Mouse (Mus musculus): ENCODE data around the gene Mansc4. TPM values are rescaled to one million over a fixed set of nuclear protein-coding genes. Genes with fewer than 3 reads are reported as not detected.

Mansc4 gene
- polyA plus RNA-seq, 2 experiments from 2014 or later, result 1.1 TPM; not detected in 1

Other genes with a start within 250 kb of the Mansc4 start
- gene Smco2, start 236.9 kb downstream of the Mansc4 start, polyA plus RNA-seq (2017; shearing (Covaris generic)), result not detected
- gene Ppfibp1, start 198.5 kb downstream of the Mansc4 start, polyA plus RNA-seq (2017; shearing (Covaris generic)), result 1 to 10 TPM; 5.2 to 7.8 TPM
- gene 1700034J05Rik, start 132.6 kb downstream of the Mansc4 start, polyA plus RNA-seq (2017; shearing (Covaris generic)), result not detected
- gene Rep15, start 54.4 kb downstream of the Mansc4 start, polyA plus RNA-seq (2017; shearing (Covaris generic)), result under 1 TPM; 0.29 to 0.95 TPM
- 10 to 100 TPM; 92.3 to 93.8 TPM for gene Mrps35, start 44.3 kb downstream of the Mansc4 start, polyA plus RNA-seq (2017; shearing (Covaris generic))
- 10 to 100 TPM; 18.0 to 21.9 TPM for gene Klhl42, start 4.3 kb upstream of the Mansc4 start, polyA plus RNA-seq (2017; shearing (Covaris generic))
- not detected for gene Pthlh, start 177.2 kb upstream of the Mansc4 start, polyA plus RNA-seq (2017; shearing (Covaris generic))